Mouse (Mus musculus) gastrocnemius, postnatal 4 days (tissue): Measurements from ENCODE around the gene Synpr. TPM values are rescaled to one million over a fixed set of nuclear protein-coding genes. Genes with fewer than 3 reads are reported as not detected.

ENCODE experiments used
- DNase-seq, 2 experiments: peaks; one replicate each; pipeline ENCODE4 v3.0.0; 2021 to 2022; ENCODE audit warnings: low spot score in 2 of 2, mixed read lengths in 2 of 2
- total RNA-seq, 2 experiments: library from RNA; stranded (reverse); gene quantifications; 2 replicates each; pipeline ENCODE4 v1.2.3; 2021

The Synpr gene
- total RNA-seq, 2 experiments from 2014 or later = 0.41 to 1.0 TPM

- DNase-seq = no peak
Observed at GRCm38 (mm10) chr14:13519239-13520011, 234.8 kb downstream of the Synpr start.

- no peak for DNase-seq
Observed at GRCm38 (mm10) chr14:13547746-13548145, 263.2 kb downstream of the Synpr start.

- DNase-seq = no peak
Observed at GRCm38 (mm10) chr14:13551209-13551608, 266.6 kb downstream of the Synpr start.

GRCm38 (mm10) chr14:13553616-13554370, 269.2 kb downstream of the Synpr start:
- DNase-seq = no peak

- DNase-seq = no peak
Observed at GRCm38 (mm10) chr14:13554631-13555030, 270.1 kb downstream of the Synpr start.

- no peak for DNase-seq
Observed at GRCm38 (mm10) chr14:13558117-13558516, 273.5 kb downstream of the Synpr start.

GRCm38 (mm10) chr14:13567250-13567649, 282.7 kb downstream of the Synpr start:
- DNase-seq = no peak

GRCm38 (mm10) chr14:13567996-13568395, 283.4 kb downstream of the Synpr start:
- DNase-seq = no peak

- no peak for DNase-seq
Observed at GRCm38 (mm10) chr14:13571941-13572340, 287.4 kb downstream of the Synpr start.

- DNase-seq = no peak
Observed at GRCm38 (mm10) chr14:13572530-13572929, 287.9 kb downstream of the Synpr start.

- DNase-seq = no peak
Observed at GRCm38 (mm10) chr14:13578101-13578500, 293.5 kb downstream of the Synpr start.

- no peak for DNase-seq
Observed at GRCm38 (mm10) chr14:13578744-13579143, 294.2 kb downstream of the Synpr start.

GRCm38 (mm10) chr14:13593321-13593940, 308.9 kb downstream of the Synpr start:
- no peak for DNase-seq

GRCm38 (mm10) chr14:13596251-13596650, 311.7 kb downstream of the Synpr start:
- DNase-seq = no peak

GRCm38 (mm10) chr14:13597204-13597603, 312.6 kb downstream of the Synpr start:
- no peak for DNase-seq

GRCm38 (mm10) chr14:13620531-13620930, 336.0 kb downstream of the Synpr start:
- DNase-seq = no peak

GRCm38 (mm10) chr14:13649865-13650264, 365.3 kb downstream of the Synpr start:
- no peak for DNase-seq

- no peak for DNase-seq
Observed at GRCm38 (mm10) chr14:13651039-13651438, 366.5 kb downstream of the Synpr start.

GRCm38 (mm10) chr14:13651541-13652298, 367.1 kb downstream of the Synpr start:
- DNase-seq = no peak
